Mouse (Mus musculus): Measurements from ENCODE around the gene Mcoln1. TPM values are rescaled to one million over a fixed set of nuclear protein-coding genes. Genes with fewer than 3 reads are reported as not detected.
A peak's percentile ranks its signal among the peaks of the same experiment; 100 is the strongest.

Gene Mcoln1
- 55.4 and 65.7 TPM in 2 replicates for polyA plus RNA-seq (2015; fragmentation: Nextera tagmentation; extraction: Ambion mirVana)

DNA sequence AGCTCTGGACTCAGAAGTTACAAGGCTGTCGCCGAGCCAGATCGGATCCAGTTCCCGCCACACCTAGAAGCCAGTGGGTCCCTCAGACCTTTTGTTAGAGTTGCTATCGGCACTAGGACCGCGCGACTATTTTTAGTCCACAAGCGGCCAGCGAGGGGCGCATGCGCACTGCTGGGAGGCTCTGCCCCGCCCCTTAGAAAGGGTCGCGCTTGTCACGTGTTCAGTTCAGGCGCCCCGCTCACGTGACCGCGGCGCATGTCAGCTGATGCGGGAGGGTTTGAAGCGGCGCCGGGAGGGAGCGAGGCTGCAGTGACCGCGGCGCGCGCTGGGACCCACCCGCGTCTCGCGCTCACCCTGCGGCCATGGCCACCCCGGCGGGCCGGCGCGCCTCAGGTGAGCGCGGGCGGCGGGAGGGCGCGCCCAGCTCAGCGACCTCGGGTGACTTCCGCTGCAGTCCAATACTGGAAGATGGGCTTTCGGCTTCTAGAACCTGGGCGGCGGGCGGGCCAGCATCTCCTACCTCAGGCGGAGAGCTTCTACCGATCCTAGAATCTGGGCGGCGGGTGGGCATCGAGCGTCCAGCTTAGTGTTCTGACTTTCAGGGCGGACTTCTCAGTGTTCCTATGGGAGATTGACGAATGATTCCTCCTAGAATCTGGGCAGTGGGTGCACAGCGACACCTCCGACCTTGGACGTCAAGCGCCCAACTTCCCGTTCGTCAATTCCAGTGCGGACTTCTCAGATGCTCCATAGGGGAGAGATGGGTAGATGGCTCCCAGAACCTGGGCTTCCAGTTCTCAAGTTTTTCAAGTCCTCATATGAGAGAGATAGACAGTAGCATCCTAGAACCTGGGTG is at the start of gene Mcoln1:
TSS of gene Mcoln1 (plus strand) at position 223 of the 856 bp plus-strand sequence.
- no peaks in the 10 kb centered on the region for H3K27me3 ChIP-seq
- H3K4me3 ChIP-seq (replicated peaks), result peak within 1 kb of the TSS; percentile 80
- H3K27ac ChIP-seq (replicated peaks), result peak within 1 kb of the TSS; percentile 89
- H3K9me3 ChIP-seq (replicated peaks), result no peaks in the 10 kb centered on the region
- peak; percentile 89 for ATAC-seq (ENCODE audit: insufficient number of reproducible peaks, low FRiP score, low TSS enrichment, low read depth)
- peaks cover 16% of the 10 kb centered on the region for H3K36me3 ChIP-seq
- WGBS, result under 1% methylated on average over 70 of the region's 70 CpGs
- H3K9ac ChIP-seq, result peak within 1 kb of the TSS; percentile 74
- peaks cover 23% of the 10 kb centered on the region for H3K4me1 ChIP-seq
- peak within 1 kb of the TSS; percentile 64 for H3K4me2 ChIP-seq (replicated peaks)

DNA sequence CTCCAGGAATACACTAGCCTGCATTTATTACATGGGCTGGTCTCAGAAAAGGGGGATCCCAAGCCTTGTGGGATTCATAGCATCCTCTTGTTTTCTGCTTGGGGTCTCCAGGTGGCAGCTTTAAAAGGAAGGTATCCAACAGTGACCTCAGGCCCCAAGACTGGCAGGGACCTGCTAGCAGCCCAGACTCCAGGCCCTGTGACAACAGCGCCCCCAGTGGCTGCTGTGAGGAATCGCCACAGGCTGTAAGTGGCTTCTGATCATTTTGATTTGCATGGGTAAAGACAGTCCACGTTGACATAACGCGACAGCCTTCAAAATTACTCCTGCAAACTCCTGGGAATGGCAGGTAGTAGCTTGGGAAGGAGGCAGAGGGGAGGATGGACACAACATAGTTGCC is 49.6 kb upstream of the Mcoln1 start:
- Histone ChIP-seq H3K4me3 (replicated peaks) (no peak overlapping the region), H3K36me3 (peaks cover 89% of the 10 kb centered on the region), H3K9ac (no peak overlapping the region), H3K27ac (replicated peaks) (no peak overlapping the region), H3K27me3 (no peaks in the 10 kb centered on the region), H3K4me1 (no peaks in the 10 kb centered on the region), H3K9me3 (replicated peaks) (no peaks in the 10 kb centered on the region), H3K4me2 (replicated peaks) (no peak overlapping the region)
- ATAC-seq (ENCODE audit: insufficient number of reproducible peaks, low FRiP score, low TSS enrichment, low read depth), result no peak
- WGBS, result 30% methylated on average over 5 of the region's 5 CpGs

DNA sequence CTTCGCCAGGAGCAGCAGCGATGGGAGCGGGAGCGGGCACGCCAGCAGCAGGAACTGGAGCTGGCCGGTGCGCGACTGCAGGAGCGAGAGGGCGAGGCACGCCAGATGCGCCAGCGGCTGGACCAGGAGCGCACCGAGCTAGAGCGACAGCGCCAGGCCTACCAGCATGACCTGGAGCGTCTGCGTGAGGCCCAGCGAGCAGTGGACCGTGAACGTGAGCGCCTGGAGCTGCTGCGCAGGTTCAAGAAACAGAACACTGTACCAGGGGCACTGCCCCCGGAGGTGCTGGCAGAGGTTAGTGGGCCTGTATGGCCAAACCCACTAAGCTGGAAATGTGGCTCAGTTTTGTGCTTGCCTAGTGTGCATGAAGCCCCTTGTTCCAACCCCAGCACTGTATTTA is 48.3 kb upstream of the Mcoln1 start:
- Histone ChIP-seq H3K4me3 (replicated peaks) (no peak overlapping the region), H3K4me2 (replicated peaks) (no peak overlapping the region), H3K27me3 (no peaks in the 10 kb centered on the region), H3K4me1 (no peaks in the 10 kb centered on the region), H3K9ac (no peak overlapping the region), H3K27ac (replicated peaks) (no peak overlapping the region), H3K9me3 (replicated peaks) (no peaks in the 10 kb centered on the region), H3K36me3 (peaks cover 90% of the 10 kb centered on the region)
- ATAC-seq (ENCODE audit: insufficient number of reproducible peaks, low FRiP score, low TSS enrichment, low read depth), result no peak
- 97% methylated on average over 25 of the region's 25 CpGs for WGBS

DNA sequence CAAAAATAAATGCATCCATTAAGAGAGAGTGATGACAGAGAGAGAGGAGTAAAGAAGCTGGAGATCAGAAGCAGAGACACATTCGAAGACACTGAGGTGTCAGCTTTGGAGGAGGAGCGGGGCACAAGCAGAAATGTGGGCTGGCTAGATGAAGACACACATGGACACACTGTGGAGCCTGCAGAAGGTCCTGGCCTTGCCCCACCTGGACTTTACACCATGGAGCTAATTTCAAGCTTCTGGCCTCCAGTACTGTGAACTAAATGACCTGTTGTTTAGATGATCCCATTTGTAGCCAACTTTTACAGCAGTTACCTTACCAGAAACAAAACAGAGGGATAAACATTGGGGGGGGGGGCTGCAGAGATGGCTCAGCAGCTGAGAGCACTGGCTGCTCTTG is 37.0 kb upstream of the Mcoln1 start:
- no peaks in the 10 kb centered on the region for H3K9me3 ChIP-seq (replicated peaks)
- H3K27me3 ChIP-seq, result no peaks in the 10 kb centered on the region
- no peak overlapping the region for H3K9ac ChIP-seq
- peaks cover 9% of the 10 kb centered on the region for H3K4me1 ChIP-seq
- H3K4me3 ChIP-seq (replicated peaks), result no peak overlapping the region
- peaks cover 14% of the 10 kb centered on the region; the same call in 1 of the 2 replicates for H3K36me3 ChIP-seq
- 90% methylated on average over 2 of the region's 2 CpGs for WGBS
- ATAC-seq (ENCODE audit: insufficient number of reproducible peaks, low FRiP score, low TSS enrichment, low read depth), result no peak
- no peak overlapping the region for H3K4me2 ChIP-seq (replicated peaks)
- H3K27ac ChIP-seq (replicated peaks), result no peak overlapping the region

DNA sequence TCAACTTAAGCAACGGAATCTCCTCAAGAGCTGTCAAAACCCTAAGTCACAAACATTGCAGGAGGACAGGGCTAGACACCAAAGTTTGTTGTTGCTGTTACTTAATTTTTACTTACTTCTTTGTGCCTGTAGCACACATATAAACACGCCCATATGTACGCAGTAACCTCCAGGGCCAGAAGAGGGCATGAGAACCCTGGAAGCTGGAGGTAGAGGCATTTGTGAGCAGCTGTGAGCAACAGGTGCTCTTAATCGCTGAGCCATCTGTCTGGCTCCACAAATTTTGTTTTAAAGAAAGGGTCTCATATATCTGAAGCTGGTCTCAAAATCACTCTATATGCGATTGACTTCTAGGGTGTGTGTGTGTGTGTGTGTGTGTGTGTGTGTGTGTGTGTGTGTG is 35.9 kb upstream of the Mcoln1 start:
- no peaks in the 10 kb centered on the region for H3K9me3 ChIP-seq (replicated peaks)
- 42% methylated on average over 5 of the region's 5 CpGs for WGBS
- H3K4me1 ChIP-seq, result peaks cover 9% of the 10 kb centered on the region

DNA sequence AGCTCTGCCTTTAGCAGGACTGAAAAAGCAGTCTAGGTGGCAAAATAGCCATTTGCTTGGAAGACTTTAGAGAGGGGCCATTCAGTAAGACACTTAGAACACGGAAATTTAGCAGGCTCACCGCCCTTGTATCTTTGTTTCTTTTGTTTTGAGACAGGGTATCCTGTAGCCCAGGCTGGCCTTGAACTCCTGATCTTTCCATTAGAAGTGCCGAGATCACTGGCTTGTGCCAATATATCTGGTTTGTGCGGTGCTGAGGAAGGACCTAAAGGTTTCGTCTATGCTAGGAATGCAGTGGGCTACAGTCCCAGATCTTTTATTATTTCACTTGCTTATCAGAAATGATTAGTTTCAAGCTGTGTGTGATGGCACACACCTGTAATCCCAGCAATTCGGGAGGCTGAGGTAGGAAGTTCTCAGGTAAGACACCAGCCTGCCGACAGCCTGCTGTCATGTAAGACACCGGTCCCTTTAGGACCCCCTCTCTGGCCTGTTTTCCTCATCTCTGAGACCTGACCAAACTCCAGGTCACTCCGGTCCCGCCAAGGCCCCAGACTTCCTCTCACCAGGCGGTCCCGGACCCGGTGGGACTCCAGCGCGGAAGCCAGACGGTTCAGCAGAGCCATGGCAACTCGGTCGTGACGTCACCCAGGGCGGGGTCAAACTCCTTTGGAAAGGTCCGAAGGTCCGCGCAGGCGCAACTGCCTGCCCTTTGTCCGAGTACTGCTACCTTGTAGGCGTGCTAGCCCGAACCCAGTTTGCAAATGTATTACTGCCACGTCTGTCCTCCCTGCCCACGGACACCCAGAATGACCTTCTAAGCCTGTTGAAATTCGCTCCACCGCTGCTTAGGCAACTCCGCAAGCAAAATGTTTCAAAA is 33.0 kb upstream of the Mcoln1 start, which contains the start of gene Pex11g:
TSS of gene Pex11g (minus strand) at position 675 of the 880 bp plus-strand sequence.
- no peaks in the 10 kb centered on the region for H3K36me3 ChIP-seq
- WGBS, result 6% methylated on average over 32 of the region's 32 CpGs

More for the DNA sequence above, 35.9 kb upstream of the Mcoln1 start:
- 0 out of 2 replicates have a peak, but pooled peaks cover 3% of the 10 kb centered on the region for H3K36me3 ChIP-seq
- no peaks in the 10 kb centered on the region for H3K27me3 ChIP-seq
- no peak overlapping the region for H3K9ac ChIP-seq
- H3K4me3 ChIP-seq (replicated peaks), result no peak overlapping the region
- H3K4me2 ChIP-seq (replicated peaks), result no peak overlapping the region
- H3K27ac ChIP-seq (replicated peaks), result no peak overlapping the region
- ATAC-seq (ENCODE audit: insufficient number of reproducible peaks, low FRiP score, low TSS enrichment, low read depth), result peak; percentile 52

DNA sequence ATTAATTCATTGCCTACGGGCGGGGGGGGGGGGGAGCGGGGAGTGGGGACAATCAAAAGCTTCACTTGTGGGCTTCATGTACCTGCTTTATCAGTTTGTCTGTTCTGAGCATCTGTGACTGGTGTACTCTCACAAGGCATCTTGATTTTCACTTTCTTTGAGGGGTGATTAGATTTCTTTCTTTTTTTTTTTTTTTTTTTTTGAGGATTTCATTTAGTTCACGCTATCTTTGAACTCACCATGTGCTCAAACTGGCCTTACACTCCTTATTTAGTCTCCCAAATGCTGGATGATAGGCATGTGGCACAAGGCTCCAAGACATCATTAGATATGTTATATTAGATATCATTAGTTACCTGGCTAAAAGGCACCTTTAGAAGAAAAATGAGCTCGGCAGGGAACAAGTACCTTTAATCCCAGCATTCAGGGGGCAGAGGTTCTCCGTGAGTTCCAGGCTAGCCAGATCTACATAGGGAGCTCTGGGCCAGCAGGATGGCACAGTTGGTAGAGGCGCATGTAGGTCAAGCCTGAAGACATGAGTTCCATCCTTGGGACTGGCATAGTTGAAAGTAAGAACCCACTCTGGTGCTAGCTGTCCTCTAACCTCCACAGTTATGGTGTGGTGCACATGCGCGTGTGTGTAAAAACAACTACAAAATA is 32.2 kb upstream of the Mcoln1 start:
- H3K27me3 ChIP-seq, result no peaks in the 10 kb centered on the region
- H3K27ac ChIP-seq (replicated peaks), result peak overlapping the region; percentile 76
- H3K9ac ChIP-seq, result peak overlapping the region; percentile 47
- peaks cover 9% of the 10 kb centered on the region for H3K4me1 ChIP-seq
- ATAC-seq (ENCODE audit: insufficient number of reproducible peaks, low FRiP score, low TSS enrichment, low read depth), result no peak
- WGBS, result 50% methylated on average over 9 of the region's 9 CpGs
- peak overlapping the region; percentile 46 for H3K4me3 ChIP-seq (replicated peaks)
- H3K4me2 ChIP-seq (replicated peaks), result peak overlapping the region; percentile 59
- no peaks in the 10 kb centered on the region for H3K36me3 ChIP-seq
- no peaks in the 10 kb centered on the region for H3K9me3 ChIP-seq (replicated peaks)

More for the DNA sequence above, 33.0 kb upstream of the Mcoln1 start, which contains the start of gene Pex11g:
- Histone ChIP-seq H3K9ac (peak within 1 kb of the TSS; percentile 47), H3K27ac (replicated peaks) (peak within 1 kb of the TSS; percentile 76), H3K4me3 (replicated peaks) (peak within 1 kb of the TSS; percentile 46), H3K9me3 (replicated peaks) (no peaks in the 10 kb centered on the region), H3K27me3 (no peaks in the 10 kb centered on the region), H3K4me1 (peaks cover 9% of the 10 kb centered on the region), H3K4me2 (replicated peaks) (peak within 1 kb of the TSS; percentile 59)
- peak; percentile 93 for ATAC-seq (ENCODE audit: insufficient number of reproducible peaks, low FRiP score, low TSS enrichment, low read depth)

DNA sequence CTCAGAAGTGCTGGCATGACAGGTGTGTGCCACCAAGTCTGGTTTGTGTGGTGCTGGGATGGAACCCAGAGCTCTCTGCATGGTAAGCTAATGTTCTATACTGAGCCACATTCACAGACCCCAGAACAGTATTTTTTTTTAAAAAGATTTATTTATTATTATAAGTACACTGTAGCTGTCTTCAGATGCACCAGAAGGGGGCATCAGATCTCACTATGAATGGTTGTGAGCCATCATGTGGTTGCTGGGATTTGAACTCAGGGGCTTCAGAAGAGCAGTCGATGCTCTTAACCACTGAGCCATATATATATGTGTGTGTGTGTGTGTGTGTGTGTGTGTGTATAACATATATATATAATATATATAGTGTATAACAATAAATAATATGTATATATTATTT is 31.4 kb upstream of the Mcoln1 start:
- H3K27me3 ChIP-seq, result no peaks in the 10 kb centered on the region

DNA sequence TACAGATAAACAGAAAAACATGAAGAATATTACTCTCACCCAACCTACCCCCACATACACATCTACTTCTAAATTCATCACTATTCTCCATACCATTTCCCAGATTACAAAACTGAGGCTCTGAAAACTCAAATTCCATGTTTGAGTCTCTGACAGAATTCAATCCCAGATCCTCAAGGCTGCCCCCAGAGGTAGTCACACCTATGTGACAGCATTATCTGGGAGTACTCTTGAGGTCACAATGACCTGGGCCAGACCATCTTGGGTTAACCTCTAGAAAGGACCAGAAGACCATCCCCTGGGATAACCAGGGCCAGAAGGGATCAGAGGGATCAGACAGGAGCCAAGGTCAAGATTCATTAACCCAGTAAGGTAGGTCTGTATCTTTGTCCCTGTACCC is 29.7 kb upstream of the Mcoln1 start, which contains the start of gene Tex45:
TSS of gene Tex45 (plus strand) at position 301 of the 400 bp plus-strand sequence.
- H3K4me3 ChIP-seq (replicated peaks), result no peak within 1 kb of the TSS
- peaks cover 2% of the 10 kb centered on the region; the same call in 1 of the 2 replicates for H3K27me3 ChIP-seq
- ATAC-seq (ENCODE audit: insufficient number of reproducible peaks, low FRiP score, low TSS enrichment, low read depth), result no peak
- H3K9ac ChIP-seq, result no peak within 1 kb of the TSS
- H3K27ac ChIP-seq (replicated peaks), result no peak within 1 kb of the TSS
- H3K36me3 ChIP-seq, result no peaks in the 10 kb centered on the region
- H3K9me3 ChIP-seq (replicated peaks), result no peaks in the 10 kb centered on the region
- H3K4me2 ChIP-seq (replicated peaks), result no peak within 1 kb of the TSS
- peaks cover 9% of the 10 kb centered on the region for H3K4me1 ChIP-seq

More for the DNA sequence above, 31.4 kb upstream of the Mcoln1 start:
- no peak overlapping the region for H3K9ac ChIP-seq
- H3K9me3 ChIP-seq (replicated peaks), result no peaks in the 10 kb centered on the region
- peaks cover 9% of the 10 kb centered on the region for H3K4me1 ChIP-seq
- H3K36me3 ChIP-seq, result no peaks in the 10 kb centered on the region
- H3K27ac ChIP-seq (replicated peaks), result no peak overlapping the region
- WGBS, result 94% methylated on average over 1 of the region's 1 CpGs
- no peak for ATAC-seq (ENCODE audit: insufficient number of reproducible peaks, low FRiP score, low TSS enrichment, low read depth)
- H3K4me3 ChIP-seq (replicated peaks), result no peak overlapping the region
- no peak overlapping the region for H3K4me2 ChIP-seq (replicated peaks)

DNA sequence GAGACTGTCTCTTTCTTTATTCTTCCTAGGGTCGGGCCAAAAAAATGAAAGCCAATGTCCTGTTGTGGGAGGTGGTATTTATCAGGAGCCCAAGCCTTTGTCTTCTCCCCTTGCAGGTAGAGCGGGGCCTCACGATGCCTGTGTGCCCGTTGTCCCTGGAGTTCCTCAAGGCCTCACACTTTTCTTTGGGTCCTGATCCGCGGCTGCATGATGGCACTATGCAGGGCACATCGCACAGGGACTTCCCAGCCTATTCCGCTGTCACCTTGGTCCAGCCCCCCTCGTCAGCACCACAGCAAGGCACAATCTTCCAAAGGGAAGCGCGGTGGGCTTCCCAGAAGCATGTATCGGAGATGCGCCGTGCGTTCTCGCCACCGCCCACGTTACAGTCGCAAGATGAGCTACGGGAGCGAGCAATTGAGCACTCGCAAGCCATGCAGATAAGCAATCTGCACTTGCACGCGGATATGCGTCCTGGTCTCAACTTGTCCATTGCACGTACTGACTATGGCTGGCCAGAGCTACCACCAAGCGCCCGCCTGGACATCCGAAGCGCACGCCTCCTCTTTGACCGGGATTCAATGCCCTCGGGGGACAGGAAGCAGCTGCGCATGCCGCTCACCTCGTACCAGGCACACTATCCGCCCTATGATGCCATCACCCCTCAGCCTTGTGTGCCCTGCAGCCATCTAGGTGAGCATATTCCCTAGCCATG is 24.4 kb upstream of the Mcoln1 start:
- Histone ChIP-seq H3K4me1 (peaks cover 6% of the 10 kb centered on the region; the same call in 1 of the 2 replicates), H3K9ac (no peak overlapping the region), H3K4me3 (replicated peaks) (peak overlapping the region; percentile 34), H3K27ac (replicated peaks) (no peak overlapping the region), H3K4me2 (replicated peaks) (peak overlapping the region; percentile 52), H3K36me3 (no peaks in the 10 kb centered on the region), H3K9me3 (replicated peaks) (no peaks in the 10 kb centered on the region), H3K27me3 (peaks cover 9% of the 10 kb centered on the region)
- ATAC-seq (ENCODE audit: insufficient number of reproducible peaks, low FRiP score, low TSS enrichment, low read depth), result 0 out of 2 replicates have a peak, but pooled peaks have one; percentile 39
- WGBS, result 18% methylated on average over 37 of the region's 37 CpGs

All from embryonic facial prominence, embryonic 15.5 days (tissue).